Mouse (Mus musculus): ENCODE results near the gene Il1a. TPM values are rescaled to one million over a fixed set of nuclear protein-coding genes. Genes with fewer than 3 reads are reported as not detected.

Il1a gene
- polyA plus RNA-seq, 1 experiment: 5.9 TPM

DNA sequence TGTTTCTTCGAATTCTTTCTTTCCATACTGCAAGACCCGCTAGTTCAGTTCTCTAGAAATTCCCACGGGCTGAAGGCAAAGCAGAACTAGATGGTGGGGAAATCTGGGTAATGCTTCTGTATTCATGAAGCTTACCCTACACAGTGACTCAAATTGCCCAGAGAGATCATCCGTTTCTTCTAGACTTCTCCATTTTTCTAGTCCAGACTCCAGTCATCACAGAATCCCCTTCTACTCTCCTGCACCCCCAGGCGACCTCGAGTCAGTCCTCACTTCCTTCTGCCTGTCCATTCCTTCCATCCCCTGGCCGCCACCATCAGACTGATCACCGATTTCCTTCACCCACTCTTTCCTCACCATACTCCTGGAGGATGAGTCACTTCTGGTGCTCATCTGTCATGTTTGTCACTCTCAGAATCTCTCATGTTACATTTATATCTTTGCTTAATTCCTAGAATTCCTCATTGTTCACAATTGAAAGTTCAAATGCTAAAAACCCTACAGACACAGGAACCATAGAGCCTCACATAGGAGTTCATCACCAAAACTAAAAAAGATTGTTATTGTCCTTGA is 10.3 kb upstream of the Il1a start:
- TF ChIP-seq CTCF (IDR thresholded peaks at IDR 0.05; ENCODE audit: control insufficient read depth, insufficient read depth, low read length) (no peak), POLR2A (IDR thresholded peaks at IDR 0.05; ENCODE audit: borderline replicate concordance, control insufficient read depth, low read depth, low read length) (no peak)
- WGBS: 36% methylated on average over 8 of the region's 8 CpGs
- Histone ChIP-seq H3K4me1 (ENCODE audit: control insufficient read depth, insufficient read depth, low read length) (no peaks in the 10 kb centered on the region; the same call in 1 of the 2 replicates), H3K27ac (ENCODE audit: control insufficient read depth, insufficient read depth, low read depth, low read length, poor library complexity) (no peak overlapping the region), H3K4me3 (replicated peaks; ENCODE audit: control insufficient read depth, low read depth, low read length) (no peak overlapping the region)

DNA sequence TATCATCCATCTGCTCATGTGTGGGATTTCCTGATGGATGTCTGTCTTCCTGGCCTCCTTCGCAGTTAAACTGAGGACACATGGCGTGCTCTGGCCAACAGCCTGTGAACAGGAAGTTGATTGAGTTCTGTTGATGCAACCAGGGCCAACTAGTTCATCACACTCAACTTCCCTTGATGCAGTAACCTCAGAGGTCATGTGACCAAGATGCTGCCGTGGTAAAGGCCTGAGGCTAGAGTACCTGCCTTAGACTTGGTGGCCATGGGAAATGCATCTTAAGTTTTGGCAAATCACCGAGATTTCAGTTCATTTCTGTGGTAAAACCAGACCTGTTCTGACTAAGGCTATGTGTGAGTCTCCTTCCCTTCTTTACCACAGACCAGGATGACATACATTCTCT is 6.1 kb upstream of the Il1a start:
- TF ChIP-seq CTCF (IDR thresholded peaks at IDR 0.05; ENCODE audit: control insufficient read depth, insufficient read depth, low read length): no peak
- TF ChIP-seq POLR2A (IDR thresholded peaks at IDR 0.05; ENCODE audit: borderline replicate concordance, control insufficient read depth, low read depth, low read length): no peak
- Histone ChIP-seq H3K4me1 (ENCODE audit: control insufficient read depth, insufficient read depth, low read length) (peaks cover 1% of the 10 kb centered on the region; the same call in 1 of the 2 replicates), H3K4me3 (replicated peaks; ENCODE audit: control insufficient read depth, low read depth, low read length) (no peak overlapping the region), H3K27ac (ENCODE audit: control insufficient read depth, insufficient read depth, low read depth, low read length, poor library complexity) (no peak overlapping the region)
- 31% methylated on average over 4 of the region's 4 CpGs for WGBS

DNA sequence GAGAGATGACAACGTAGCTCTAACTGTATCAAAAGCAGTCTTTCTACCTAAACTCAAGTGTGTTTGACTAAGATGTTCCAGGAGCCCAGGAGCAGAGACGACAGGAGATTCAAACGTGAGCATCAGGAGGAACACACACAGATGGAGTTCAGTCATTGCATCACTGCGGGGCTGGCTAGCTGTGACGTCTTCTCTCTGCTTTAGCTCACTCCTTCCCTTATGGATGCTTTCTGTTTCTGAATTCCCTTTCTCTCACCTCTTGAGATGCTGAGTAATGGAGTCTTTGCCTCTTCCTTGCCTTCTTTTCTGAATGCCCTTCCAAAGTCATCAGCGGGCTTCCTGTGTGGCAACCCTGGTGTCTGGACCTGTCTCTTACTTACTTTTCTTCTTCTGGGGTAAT is 5.1 kb upstream of the Il1a start:
- Histone ChIP-seq H3K4me3 (replicated peaks; ENCODE audit: control insufficient read depth, low read depth, low read length) (no peak overlapping the region), H3K4me1 (ENCODE audit: control insufficient read depth, insufficient read depth, low read length) (peaks cover 1% of the 10 kb centered on the region; the same call in 1 of the 2 replicates), H3K27ac (ENCODE audit: control insufficient read depth, insufficient read depth, low read depth, low read length, poor library complexity) (no peak overlapping the region)
- WGBS: 52% methylated on average over 6 of the region's 6 CpGs
- TF ChIP-seq CTCF (IDR thresholded peaks at IDR 0.05; ENCODE audit: control insufficient read depth, insufficient read depth, low read length) (no peak), POLR2A (IDR thresholded peaks at IDR 0.05; ENCODE audit: borderline replicate concordance, control insufficient read depth, low read depth, low read length) (no peak)

DNA sequence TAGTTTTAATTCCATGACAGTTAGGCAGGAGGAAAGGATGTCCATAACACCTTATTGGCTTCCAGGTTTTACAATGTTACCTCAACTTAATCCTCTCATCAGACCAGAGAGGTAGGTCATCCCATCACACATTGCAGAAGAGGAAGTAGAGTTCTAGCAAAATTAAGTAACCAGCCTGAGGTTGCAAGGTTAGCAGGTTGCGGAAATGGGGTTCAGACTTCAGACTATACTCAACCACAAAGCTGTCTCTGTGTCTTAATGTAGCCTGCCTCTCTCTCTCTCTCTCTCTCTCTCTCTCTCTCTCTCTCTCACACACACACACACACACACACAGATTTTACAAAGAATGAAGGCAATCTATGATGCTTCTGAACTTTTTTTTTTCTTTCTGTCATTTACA is 4.2 kb upstream of the Il1a start:
- 12% methylated on average over 1 of the region's 1 CpGs for WGBS
- Histone ChIP-seq H3K4me1 (ENCODE audit: control insufficient read depth, insufficient read depth, low read length) (peaks cover 1% of the 10 kb centered on the region; the same call in 1 of the 2 replicates), H3K4me3 (replicated peaks; ENCODE audit: control insufficient read depth, low read depth, low read length) (no peak overlapping the region), H3K27ac (ENCODE audit: control insufficient read depth, insufficient read depth, low read depth, low read length, poor library complexity) (no peak overlapping the region; the same call in 1 of the 2 replicates)
- TF ChIP-seq POLR2A (IDR thresholded peaks at IDR 0.05; ENCODE audit: borderline replicate concordance, control insufficient read depth, low read depth, low read length): no peak
- TF ChIP-seq CTCF (IDR thresholded peaks at IDR 0.05; ENCODE audit: control insufficient read depth, insufficient read depth, low read length): no peak

DNA sequence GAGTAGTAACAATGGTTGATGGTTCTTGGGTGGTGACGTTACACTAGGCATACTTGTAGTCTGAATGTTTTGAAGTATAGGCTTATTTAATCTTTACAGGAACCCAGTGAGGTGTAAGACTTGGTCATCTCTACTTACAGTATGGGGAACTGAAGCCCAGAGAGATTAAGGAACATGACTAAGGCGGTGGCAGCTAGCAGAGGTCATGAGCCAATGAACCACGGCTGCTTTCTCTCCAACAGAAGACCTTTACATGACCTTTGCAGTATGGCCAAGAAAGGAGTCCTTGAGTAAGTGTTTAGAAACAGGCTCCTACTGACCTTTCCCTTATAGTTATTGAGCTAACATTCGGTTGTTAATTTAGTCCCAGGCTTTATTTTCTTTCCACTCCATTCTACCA is 3.8 kb downstream of the Il1a start:
- no peak overlapping the region for H3K4me3 ChIP-seq (replicated peaks; ENCODE audit: control insufficient read depth, low read depth, low read length)
- 63% methylated on average over 4 of the region's 4 CpGs for WGBS
- TF ChIP-seq CTCF (IDR thresholded peaks at IDR 0.05; ENCODE audit: control insufficient read depth, insufficient read depth, low read length) (no peak), POLR2A (IDR thresholded peaks at IDR 0.05; ENCODE audit: borderline replicate concordance, control insufficient read depth, low read depth, low read length) (no peak)
- no peaks in the 10 kb centered on the region; the same call in 1 of the 2 replicates for H3K4me1 ChIP-seq (ENCODE audit: control insufficient read depth, insufficient read depth, low read length)
- no peak overlapping the region for H3K27ac ChIP-seq (ENCODE audit: control insufficient read depth, insufficient read depth, low read depth, low read length, poor library complexity)

DNA sequence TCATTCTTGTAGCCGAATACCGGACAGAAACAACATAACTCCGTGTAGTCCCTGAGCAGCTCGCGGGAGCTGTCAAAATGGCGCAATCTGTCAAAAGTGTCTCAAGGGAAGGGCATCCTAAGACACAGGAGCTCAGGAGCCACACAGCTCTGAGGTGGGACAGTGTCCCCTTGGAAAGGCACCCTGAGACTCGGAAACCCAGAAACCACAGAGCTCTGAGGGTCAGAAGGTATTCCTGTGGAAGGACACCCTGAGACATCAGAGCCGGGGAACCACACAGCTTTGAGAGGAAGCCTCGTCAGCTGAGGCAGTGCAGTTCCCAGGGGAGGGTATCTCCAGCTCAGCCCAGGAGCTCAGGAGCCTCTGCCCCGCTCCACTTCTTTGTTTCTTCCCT is 12.2 kb downstream of the Il1a start:
- H3K27ac ChIP-seq (ENCODE audit: control insufficient read depth, insufficient read depth, low read depth, low read length, poor library complexity): peak overlapping the region; percentile 94
- peak overlapping the region; percentile 79 for H3K4me3 ChIP-seq (replicated peaks; ENCODE audit: control insufficient read depth, low read depth, low read length)
- TF ChIP-seq CTCF (IDR thresholded peaks at IDR 0.05; ENCODE audit: control insufficient read depth, insufficient read depth, low read length): no peak
- TF ChIP-seq POLR2A (IDR thresholded peaks at IDR 0.05; ENCODE audit: borderline replicate concordance, control insufficient read depth, low read depth, low read length): no peak
- peaks cover 2% of the 10 kb centered on the region for H3K4me1 ChIP-seq (ENCODE audit: control insufficient read depth, insufficient read depth, low read length)
- 1% methylated on average over 10 of the region's 10 CpGs for WGBS

DNA sequence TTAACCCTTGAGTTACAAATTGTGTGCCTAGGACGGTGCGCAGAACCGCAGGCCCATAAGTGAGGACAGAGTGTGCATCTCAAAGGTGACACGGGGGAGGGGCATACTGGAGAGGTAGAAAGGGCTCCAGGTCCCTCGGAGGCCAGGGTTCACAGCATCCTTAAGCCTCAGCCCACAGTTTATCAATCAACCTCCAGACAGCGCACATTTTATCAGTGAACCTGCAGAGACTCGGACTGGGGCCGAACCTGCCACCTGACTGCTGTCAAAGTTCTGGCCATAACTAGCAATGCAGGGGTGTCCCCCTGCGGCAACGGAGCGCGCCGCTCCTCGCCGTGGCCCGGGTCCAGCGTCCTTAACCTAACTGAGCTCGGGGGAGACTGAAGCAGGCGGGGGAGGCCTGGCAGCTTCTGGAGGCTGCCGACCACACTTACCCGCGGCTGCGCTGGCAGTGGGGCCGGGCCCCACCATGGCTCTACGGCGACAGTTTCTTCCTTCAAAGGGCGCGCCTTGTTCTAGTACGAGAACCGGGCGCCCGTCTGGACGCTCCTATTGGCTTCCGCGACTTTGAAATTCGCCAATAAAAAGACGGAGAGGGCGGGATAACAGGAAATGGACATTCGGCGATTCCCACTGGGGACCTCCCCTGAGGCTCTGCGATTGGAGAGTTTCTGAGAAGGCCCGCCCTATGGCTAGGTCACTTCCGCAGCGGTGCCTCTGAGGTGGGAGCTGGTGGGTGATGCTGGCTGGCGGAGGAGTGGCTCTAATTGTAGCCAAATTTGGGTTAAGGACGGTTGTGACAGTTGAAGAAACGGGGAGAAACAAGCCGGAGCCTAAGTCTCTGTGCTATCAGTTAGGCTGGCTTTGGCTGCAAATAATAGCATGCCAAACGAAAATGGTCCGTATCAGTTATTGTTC is 12.8 kb downstream of the Il1a start, which contains the start of gene Ckap2l:
Gene Ckap2l (minus strand): TSS at position 542 of the 918 bp plus-strand sequence.
- H3K27ac ChIP-seq (ENCODE audit: control insufficient read depth, insufficient read depth, low read depth, low read length, poor library complexity): peak within 1 kb of the TSS; percentile 94
- peak; percentile 77 for TF ChIP-seq POLR2A (IDR thresholded peaks at IDR 0.05; ENCODE audit: borderline replicate concordance, control insufficient read depth, low read depth, low read length)
- TF ChIP-seq CTCF (IDR thresholded peaks at IDR 0.05; ENCODE audit: control insufficient read depth, insufficient read depth, low read length): no peak
- peaks cover 2% of the 10 kb centered on the region for H3K4me1 ChIP-seq (ENCODE audit: control insufficient read depth, insufficient read depth, low read length)
- H3K4me3 ChIP-seq (replicated peaks; ENCODE audit: control insufficient read depth, low read depth, low read length): peak within 1 kb of the TSS; percentile 83
- under 1% methylated on average over 50 of the region's 50 CpGs for WGBS

DNA sequence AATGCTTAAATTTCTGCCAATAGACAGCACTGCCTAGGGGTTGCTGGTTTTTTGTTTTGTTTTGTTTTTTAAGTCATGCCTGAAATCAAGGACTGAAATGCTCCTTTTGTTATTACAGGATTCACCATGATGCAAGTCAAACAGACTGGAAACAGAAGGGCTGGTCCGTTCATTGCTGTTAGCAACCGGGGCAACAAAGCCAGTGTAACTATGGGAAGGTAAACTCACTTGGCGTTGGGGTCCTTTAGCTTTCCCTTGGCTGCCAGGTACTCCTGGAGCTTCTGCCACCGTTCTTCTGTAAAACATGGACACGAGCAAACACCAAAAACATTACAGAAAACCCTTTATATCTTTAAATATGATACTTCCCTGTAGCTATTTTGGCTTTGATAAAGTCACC is 13.7 kb downstream of the Il1a start:
- Histone ChIP-seq H3K4me1 (ENCODE audit: control insufficient read depth, insufficient read depth, low read length) (peaks cover 2% of the 10 kb centered on the region), H3K27ac (ENCODE audit: control insufficient read depth, insufficient read depth, low read depth, low read length, poor library complexity) (no peak overlapping the region), H3K4me3 (replicated peaks; ENCODE audit: control insufficient read depth, low read depth, low read length) (peak overlapping the region; percentile 83)
- TF ChIP-seq POLR2A (IDR thresholded peaks at IDR 0.05; ENCODE audit: borderline replicate concordance, control insufficient read depth, low read depth, low read length) (no peak), CTCF (IDR thresholded peaks at IDR 0.05; ENCODE audit: control insufficient read depth, insufficient read depth, low read length) (no peak)
- WGBS: 58% methylated on average over 5 of the region's 5 CpGs

Measured in bone marrow, adult 2 months (tissue).